Mouse (Mus musculus) c-Kit-positive CD71-positive TER-119-negative erythroid progenitor cells, embryonic 14.5 days (primary cell): ENCODE data around the gene Meox2.
"Not testable (repeated sequence)": the region's sequence is repeated elsewhere in the genome, so short reads cannot be mapped to it uniquely, and the experiment has no call there.

Experiments used
- DNase-seq: peaks from one replicate; pipeline ENCODE4 v3.0.0-alpha.2; 2013; ENCODE audit warnings: low read depth

Meox2 gene

DNA sequence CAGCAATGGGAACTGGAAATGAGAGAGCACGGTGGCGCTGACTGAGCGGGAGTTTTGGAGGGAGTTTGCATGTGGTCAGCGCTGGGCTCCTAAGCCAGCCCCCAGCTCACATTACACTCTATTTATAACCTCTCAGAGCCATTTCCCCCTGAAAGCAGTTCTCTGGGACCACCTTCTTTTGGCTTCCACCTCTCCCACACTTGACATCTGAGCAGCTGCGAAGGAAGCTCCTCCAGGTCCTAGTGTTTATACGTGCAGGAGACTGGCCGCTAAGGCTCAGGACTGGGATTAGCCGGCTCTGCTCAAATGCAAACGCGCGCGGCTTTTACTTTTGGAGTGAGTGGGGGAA is at the start of gene Meox2:
Meox2 (plus strand) TSS at position 151 of the 349 bp plus-strand sequence.
- DNase-seq, result no peak

GRCm38 (mm10) chr12:37072636-37073035 is 35.7 kb upstream of the Meox2 start:
- no peak for DNase-seq

DNA sequence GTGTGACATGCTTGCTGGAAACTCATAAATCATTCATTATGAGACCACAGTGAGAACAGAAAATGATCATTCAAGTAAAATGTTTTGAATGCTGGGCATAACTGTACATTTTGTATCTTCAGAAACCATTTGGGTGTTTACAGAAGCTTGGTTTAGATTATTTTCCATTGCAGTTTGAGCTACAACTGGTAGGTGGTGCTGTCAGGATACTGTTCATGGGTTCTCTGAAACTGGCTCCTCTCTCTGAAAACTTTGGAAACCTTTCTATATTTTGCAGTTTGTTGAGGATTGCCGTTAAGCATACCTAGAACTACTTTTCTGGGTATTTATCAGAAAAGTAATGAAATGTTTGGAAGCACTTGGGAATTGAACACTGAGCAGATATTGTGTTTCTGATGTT is 31.0 kb upstream of the Meox2 start:
- no peak for DNase-seq

GRCm38 (mm10) chr12:37080005-37080404 is 28.3 kb upstream of the Meox2 start:
- not testable (repeated sequence) for DNase-seq

- no peak for DNase-seq
Measured at GRCm38 (mm10) chr12:37106541-37106940, 1.8 kb upstream of the Meox2 start.

GRCm38 (mm10) chr12:37107150-37107549 is 1.2 kb upstream of the Meox2 start:
- no peak for DNase-seq

- no peak for DNase-seq
Measured at GRCm38 (mm10) chr12:37107713-37108389, 489 bp upstream of the Meox2 start.

DNA sequence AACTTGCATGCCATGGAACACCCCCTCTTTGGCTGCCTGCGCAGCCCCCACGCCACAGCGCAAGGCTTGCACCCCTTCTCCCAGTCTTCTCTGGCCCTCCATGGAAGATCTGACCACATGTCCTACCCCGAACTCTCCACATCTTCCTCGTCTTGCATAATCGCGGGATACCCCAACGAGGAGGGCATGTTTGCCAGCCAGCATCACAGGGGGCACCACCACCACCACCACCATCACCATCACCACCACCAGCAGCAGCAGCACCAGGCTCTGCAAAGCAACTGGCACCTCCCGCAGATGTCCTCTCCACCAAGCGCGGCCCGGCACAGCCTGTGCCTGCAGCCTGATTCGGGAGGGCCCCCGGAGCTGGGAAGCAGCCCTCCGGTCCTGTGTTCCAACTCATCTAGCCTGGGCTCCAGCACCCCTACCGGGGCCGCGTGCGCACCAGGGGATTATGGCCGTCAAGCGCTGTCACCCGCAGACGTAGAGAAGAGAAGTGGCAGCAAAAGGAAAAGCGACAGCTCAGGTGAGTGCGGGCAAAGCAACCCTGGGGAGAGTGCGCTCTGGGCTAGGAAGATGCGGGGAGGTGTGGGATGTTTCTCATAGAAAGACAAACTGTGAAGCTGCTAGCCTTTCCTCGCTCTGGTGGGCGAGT is 606 bp downstream of the Meox2 start:
- DNase-seq, result no peak

GRCm38 (mm10) chr12:37109474-37110012 is 1.2 kb downstream of the Meox2 start:
- no peak for DNase-seq

DNA sequence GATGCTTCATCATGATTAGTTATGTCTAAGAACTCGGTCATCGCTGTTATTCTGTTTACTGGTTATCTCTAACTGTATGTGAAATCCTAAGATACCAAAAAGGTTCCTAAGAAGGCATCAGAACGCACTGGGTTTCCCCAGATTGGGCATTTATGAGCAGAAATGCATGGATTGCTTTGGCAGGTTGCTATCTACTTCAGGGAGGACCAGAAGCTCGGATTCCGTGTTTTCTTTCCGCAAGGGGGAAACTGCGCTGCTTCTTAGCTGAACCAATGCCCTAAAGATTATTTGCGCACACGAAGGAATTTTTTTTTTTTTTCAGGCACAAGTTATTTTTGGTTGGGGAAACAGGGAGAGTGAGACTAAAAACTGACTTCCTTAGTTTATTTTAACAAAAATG is 2.6 kb downstream of the Meox2 start:
- DNase-seq, result no peak

DNA sequence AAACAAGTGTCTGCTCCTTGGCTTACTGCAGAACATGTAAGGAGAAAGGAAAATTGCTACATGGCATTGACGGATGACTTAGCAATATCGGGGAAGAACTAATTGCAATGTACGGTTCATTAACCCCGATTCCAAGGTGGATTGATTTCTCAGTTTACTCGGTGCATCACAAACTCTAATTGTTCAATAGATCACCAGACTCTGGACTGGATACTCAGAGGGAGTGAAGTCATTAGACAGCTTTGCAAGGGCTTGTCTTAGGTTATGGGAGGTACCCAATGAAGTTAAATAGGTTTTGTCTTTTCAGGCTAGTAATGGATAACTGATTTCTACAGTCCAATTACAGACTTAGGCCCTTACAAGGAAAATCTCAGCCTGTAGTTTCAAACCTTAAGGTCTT is 10.9 kb downstream of the Meox2 start:
- no peak for DNase-seq

- DNase-seq, result no peak
Measured at GRCm38 (mm10) chr12:37123763-37124162, 15.4 kb downstream of the Meox2 start.

- no peak for DNase-seq
Measured at GRCm38 (mm10) chr12:37142080-37142703, 33.9 kb downstream of the Meox2 start.

GRCm38 (mm10) chr12:37143879-37144278 is 35.5 kb downstream of the Meox2 start:
- DNase-seq, result no peak

GRCm38 (mm10) chr12:37167742-37168141 is 59.4 kb downstream of the Meox2 start:
- no peak for DNase-seq

GRCm38 (mm10) chr12:37173324-37173723 is 65.0 kb downstream of the Meox2 start:
- no peak for DNase-seq

GRCm38 (mm10) chr12:37183689-37184088 is 75.3 kb downstream of the Meox2 start:
- no peak for DNase-seq

- DNase-seq, result no peak
Measured at GRCm38 (mm10) chr12:37188940-37189488, 80.7 kb downstream of the Meox2 start.
